Mouse (Mus musculus): ENCODE results near the gene Gm8237. TPM values are rescaled to one million over a fixed set of nuclear protein-coding genes. Genes with fewer than 3 reads are reported as not detected.

The Gm8237 gene
- not detected in 4 replicates for total RNA-seq (2023; ENCODE audit: inconsistent age)

GRCm38 (mm10) chr14:5880241-5880640 lies at the start of gene Gm8237:
Gene Gm8237 (minus strand): TSS chr14:5880382.

GRCm38 (mm10) chr14:5830229-5830628 lies 50.0 kb downstream of the Gm8237 start, which contains the start of gene Gm3424:
Gene Gm3424 (minus strand): TSS chr14:5830329.

Other genes starting within 250 kb of the Gm8237 start
- gene Gm8265, start 247.4 kb downstream of the Gm8237 start, total RNA-seq (2023; ENCODE audit: inconsistent age), result not detected in 4 replicates
- not detected in 4 replicates for gene Gm9603, start 192.9 kb downstream of the Gm8237 start, total RNA-seq (2023; ENCODE audit: inconsistent age)
- not detected in 4 replicates for gene Gm3373, start 138.8 kb downstream of the Gm8237 start, total RNA-seq (2023; ENCODE audit: inconsistent age)
- gene Gm3383, start 72.4 kb downstream of the Gm8237 start, total RNA-seq (2023; ENCODE audit: inconsistent age), result not detected in 4 replicates
- not detected in 4 replicates for gene Gm3424, start 50.1 kb downstream of the Gm8237 start, total RNA-seq (2023; ENCODE audit: inconsistent age)
- gene Gm3248, start 81.4 kb upstream of the Gm8237 start, total RNA-seq (2023; ENCODE audit: inconsistent age), result not detected in 4 replicates
- gene Gm3453, start 98.8 kb upstream of the Gm8237 start, total RNA-seq (2023; ENCODE audit: inconsistent age), result not detected in 4 replicates
- gene Gm6337, start 177.9 kb upstream of the Gm8237 start, total RNA-seq (2023; ENCODE audit: inconsistent age), result not detected in 4 replicates
- gene Gm8206, start 213.6 kb upstream of the Gm8237 start, total RNA-seq (2023; ENCODE audit: inconsistent age), result 0.48 TPM in 1 of 4 replicates, not detected in the others
- gene Gm3468, start 228.3 kb upstream of the Gm8237 start, total RNA-seq (2023; ENCODE audit: inconsistent age), result not detected in 4 replicates
- gene Gm3476, start 245.4 kb upstream of the Gm8237 start, total RNA-seq (2023; ENCODE audit: inconsistent age), result not detected in 4 replicates